Mouse (Mus musculus): Measurements from ENCODE around the gene Phf21b.

The Phf21b gene

GRCm38 (mm10) chr15:84850321-84850720 is 5.5 kb downstream of the Phf21b start:
- DNase-seq (ENCODE audit: extremely low spot score, low read depth, low spot score) = no peak

DNA sequence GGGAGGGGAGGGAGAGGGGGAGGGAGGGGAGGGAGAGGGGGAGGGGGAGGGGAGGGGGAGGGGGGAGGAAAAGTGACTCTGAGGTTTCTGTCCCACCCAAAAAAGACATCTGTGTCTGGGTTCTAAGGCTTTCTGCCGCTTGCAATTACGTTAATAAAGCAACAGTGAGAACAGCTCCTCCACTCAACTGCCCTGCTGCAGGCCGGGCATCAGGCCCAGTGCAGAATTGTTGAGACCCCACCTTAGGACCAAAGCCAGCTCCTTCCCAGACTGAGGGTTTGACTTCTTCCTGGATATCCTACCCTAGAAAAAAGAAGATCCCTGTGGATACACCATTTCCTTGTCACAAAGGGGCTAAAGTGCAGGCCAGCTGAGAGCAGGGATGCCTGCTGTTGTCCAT is 9.6 kb downstream of the Phf21b start:
- no peak for DNase-seq (ENCODE audit: extremely low spot score, low read depth, low spot score)

- no peak for DNase-seq (ENCODE audit: extremely low spot score, low read depth, low spot score)
These were observed 11.0 kb downstream of the Phf21b start for GRCm38 (mm10) chr15:84844831-84845230.

DNA sequence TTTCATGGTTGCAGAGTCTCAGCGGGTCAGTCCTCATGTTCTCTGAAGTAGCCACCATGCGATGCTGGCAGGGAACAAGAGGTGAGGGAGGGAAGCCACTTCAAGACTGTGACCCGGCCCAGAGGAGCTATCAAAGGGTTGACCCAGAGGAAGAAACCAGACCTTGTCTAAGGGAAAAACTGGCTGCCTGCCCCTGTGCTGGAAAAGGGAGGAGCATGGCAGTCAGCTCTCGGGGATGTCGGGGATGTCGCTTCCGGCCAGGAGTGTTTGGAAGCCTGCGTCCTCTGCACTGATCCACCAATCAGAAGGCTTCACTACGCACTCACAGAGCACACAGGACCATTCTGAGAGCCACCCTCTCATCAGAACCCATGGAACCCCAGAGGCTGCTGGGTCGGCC is 12.8 kb downstream of the Phf21b start:
- no peak for DNase-seq (ENCODE audit: extremely low spot score, low read depth, low spot score)

DNA sequence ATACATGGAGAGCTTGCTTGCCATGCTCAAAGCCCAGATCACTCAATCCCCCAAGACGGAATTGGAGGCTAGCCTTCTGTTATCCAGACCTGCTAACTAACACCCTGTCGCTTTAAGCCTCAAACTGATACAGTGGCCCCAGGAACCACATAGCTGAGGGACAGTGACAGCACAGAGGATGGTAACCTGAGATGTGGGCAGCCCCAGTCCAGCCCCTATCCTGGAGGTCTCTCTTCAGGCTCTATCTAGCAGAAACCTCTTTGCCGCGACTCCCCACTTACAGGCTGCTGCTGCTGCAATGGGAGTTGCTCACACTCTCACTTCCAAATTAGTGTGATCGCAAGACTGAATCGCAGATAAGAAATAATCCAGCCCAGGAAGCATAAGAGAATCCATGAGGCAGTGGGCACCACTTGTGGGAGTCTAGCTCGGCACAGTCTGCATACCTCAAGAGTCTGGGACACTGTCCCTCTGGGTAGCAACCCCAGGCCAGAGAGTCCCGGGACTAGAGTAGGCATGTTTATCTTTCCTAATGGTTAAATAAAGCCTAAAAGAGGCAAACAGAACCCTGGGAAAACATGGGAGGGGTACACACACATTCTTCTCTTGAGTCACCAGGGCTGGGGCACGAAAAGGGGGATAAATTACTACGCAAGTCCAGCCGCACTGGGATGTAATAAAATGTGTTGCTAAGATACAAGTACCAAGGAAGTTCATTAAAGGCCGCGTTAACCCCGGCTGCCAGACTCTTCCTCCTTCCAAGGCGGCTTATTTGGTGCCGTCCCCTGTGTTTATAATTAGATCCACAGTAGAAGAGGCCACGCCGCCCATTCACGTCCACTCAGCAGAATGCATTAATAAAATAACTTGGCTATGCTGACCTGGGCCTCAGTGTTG is 13.7 kb downstream of the Phf21b start:
- no peak for DNase-seq (ENCODE audit: extremely low spot score, low read depth, low spot score)

- DNase-seq (ENCODE audit: extremely low spot score, low read depth, low spot score) = no peak
These were observed 15.3 kb downstream of the Phf21b start for GRCm38 (mm10) chr15:84840560-84840959.

DNA sequence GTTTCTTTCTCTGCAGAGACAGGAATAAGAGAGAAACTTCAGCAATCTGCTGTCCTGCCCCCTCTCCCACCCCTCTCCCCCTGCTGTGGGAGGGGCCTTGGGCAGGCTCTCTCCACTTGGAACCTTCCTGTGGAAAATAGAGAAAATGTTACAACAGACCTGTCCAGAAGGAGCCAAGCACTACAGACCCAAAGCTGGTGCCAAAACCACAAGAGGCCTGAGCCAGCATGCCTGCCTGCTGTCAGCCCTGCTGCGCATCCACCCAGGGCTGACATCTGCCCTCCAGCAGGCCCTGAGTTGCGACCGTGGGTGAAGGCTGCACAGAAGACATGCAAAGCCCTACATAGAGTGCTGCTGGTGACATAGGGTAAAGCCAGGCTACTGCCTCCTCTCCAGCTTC is 16.3 kb downstream of the Phf21b start:
- no peak for DNase-seq (ENCODE audit: extremely low spot score, low read depth, low spot score)

- DNase-seq (ENCODE audit: extremely low spot score, low read depth, low spot score) = no peak
These were observed 18.0 kb downstream of the Phf21b start for GRCm38 (mm10) chr15:84837896-84838295.

DNA sequence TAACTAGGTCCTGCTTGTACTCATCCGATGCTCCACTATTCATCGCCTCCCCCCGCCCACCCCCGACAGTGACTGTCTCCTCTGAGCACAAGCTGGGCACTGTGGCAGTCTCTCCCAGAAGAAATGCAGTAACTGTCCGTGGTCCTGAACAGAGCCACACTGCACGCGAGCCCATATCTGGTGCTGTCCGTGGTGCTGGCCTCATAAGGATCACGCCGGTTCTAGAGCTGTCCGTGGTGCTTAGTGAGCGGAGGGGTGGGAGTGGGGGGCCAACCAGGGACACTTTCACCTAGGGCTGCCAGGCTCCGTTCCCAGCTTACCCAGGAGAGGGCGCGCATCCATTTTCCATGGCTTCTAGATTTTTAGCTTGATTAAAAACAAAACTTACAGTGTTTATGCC is 26.4 kb downstream of the Phf21b start:
- peak; percentile 95 for DNase-seq (ENCODE audit: extremely low spot score, low read depth, low spot score)

GRCm38 (mm10) chr15:84828603-84829002 is 27.2 kb downstream of the Phf21b start:
- DNase-seq (ENCODE audit: extremely low spot score, low read depth, low spot score) = no peak

DNA sequence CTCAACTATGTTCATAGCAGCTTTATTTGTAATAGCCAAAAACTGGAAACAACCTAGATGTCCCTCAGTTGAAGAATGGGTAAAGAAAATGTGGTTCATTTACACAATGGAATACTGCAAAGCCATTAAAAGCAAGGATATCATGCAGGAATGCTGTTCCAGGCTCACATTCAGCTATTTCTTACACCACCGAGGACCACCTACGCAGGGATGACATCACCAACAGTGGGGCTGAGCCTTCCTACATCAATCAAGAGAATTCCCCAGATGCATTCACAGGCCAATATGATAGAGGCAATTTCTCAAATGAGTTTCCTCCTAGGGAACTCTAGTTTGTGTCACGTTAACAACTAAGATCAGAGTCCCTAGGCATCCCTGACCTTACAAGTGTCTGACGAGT is 32.8 kb downstream of the Phf21b start:
- no peak for DNase-seq (ENCODE audit: extremely low spot score, low read depth, low spot score)

GRCm38 (mm10) chr15:84820811-84821210 is 35.0 kb downstream of the Phf21b start:
- DNase-seq (ENCODE audit: extremely low spot score, low read depth, low spot score) = no peak

DNA sequence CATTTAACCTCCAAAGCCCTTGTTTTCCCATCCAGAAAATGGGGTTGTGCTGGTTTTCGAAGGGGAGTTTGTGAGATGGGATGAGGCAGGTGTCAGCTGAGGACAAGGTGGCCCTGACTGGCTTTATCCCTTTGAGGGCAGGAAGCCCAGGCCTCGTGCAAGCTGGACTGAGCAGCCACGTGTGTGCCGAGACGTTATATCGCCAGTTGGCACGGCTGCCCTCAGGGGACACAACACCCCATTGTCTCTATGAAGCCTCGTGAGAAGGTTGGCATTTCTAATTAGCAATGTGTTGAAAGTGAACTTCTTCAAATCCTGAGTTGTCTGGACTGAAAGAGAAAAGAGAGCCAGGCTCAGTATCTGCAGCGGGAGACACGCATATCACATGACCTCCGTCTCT is 37.6 kb downstream of the Phf21b start:
- no peak for DNase-seq (ENCODE audit: extremely low spot score, low read depth, low spot score)

DNA sequence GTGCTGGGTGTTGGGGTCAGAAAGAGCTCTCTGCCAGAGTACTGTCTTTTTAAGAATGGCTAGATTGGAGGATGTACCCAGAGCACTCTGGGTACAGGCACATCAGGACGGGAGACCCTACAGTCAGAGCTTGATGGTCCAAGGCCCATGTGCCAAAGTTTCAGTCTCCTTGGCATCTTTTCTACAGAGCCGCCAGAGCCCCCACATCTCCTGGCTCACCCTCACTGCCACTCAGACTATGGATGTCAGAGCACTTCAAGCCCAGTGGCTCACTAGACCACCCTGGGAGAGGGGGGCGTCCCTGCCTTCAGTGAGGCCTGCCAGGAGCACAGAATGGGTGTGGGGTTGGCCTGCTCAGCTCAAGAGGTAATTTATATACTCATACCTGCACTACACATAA is 38.3 kb downstream of the Phf21b start:
- DNase-seq (ENCODE audit: extremely low spot score, low read depth, low spot score) = no peak

DNA sequence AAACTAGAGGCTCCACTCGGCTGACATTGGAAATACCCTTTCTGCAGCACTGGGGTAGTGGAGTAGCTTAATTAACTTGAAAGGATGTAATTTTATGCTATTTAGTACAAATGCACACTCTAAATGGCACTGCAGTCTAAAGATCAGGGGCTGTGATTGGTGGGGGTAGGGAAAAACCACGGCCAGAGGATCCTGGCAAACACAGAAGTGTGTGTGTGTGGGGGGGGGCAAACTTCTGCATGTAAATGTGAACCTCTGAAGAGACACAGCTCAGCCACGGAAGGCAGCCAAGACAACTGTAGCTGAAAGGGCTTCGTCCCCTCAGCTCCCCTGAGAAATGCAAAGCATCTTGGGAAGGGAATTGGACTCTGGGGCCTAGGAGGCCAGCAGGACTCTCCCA is 40.7 kb downstream of the Phf21b start:
- DNase-seq (ENCODE audit: extremely low spot score, low read depth, low spot score) = no peak

DNA sequence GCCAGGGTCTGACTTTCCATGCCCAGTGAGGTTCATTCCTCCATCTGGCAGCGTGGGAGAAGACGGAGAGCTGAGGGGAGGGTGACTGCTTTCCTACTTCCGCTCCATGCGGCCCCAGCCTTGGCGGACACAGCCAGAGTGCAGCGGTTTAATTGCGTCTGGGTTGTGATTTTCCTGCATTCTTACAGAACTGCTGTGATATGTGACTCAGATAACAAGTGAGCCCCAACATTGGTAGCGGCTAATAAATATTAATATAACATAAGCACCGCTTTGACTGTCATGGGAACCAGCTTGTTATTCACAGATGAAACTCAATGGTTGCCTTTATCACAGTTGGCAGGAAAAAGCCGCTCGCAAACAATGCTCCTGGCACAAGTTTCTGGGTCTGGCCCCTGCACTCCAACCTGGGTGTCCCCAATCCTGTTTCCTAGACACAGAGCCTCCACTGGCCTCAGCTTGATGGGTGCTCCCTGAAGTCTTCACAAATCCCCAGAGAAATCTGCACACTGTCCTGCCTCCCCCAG is 43.0 kb downstream of the Phf21b start:
- no peak for DNase-seq (ENCODE audit: extremely low spot score, low read depth, low spot score)

- no peak for DNase-seq (ENCODE audit: extremely low spot score, low read depth, low spot score)
These were observed 44.7 kb downstream of the Phf21b start for GRCm38 (mm10) chr15:84811126-84811525.

DNA sequence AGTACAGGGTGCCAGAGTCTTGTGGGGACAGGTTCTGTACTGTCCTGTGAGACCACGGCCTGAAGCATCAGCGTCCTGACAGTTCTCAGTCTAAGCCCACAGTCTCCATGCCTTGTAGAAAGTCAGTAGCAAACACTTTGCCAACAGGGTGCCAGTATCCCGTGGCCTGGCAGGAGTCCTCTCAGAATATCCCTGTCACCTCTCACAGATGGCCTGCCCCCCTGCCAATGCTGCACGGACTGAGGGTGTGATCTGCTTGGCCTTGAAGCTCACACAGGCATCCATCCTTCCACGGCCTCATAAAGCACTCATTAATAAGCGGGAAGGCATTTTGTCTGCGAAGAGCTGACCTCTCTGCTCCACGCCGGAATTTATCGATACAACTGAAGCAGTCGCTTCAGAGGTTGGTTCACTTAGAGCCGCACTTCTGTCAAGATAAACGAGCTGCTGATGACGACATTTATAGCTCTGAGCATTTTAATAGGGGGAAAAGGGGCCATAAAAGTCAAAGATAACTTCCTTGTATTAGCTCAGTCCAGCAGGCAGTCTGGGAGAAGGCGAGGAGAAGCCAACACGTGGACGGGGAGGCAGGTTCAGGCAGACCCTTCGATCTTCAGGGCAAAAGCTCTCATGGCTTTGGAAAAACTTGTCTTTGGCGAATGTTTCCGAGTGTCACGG is 46.4 kb downstream of the Phf21b start:
- DNase-seq (ENCODE audit: extremely low spot score, low read depth, low spot score) = peak; percentile 67

GRCm38 (mm10) chr15:84803685-84804084 is 52.2 kb downstream of the Phf21b start:
- DNase-seq (ENCODE audit: extremely low spot score, low read depth, low spot score) = no peak

DNA sequence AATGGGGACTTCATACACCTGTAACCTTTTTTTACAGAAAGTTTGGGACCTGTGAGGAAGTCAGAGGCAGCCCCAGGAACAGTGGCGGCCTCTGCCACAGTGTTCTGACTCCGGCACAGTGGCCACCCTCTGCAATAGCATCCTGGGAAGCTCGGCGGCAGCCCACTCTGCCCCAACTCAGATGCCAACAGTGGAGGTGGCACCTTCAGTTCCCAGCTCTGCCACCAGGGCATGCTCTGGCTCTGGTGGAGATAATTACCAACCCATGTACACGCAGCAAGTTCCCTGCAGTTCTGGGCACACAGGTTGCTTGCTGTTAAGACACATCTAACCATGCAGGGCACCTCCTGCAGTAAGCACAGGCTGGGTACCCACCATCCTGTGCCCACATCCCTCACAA is 55.7 kb downstream of the Phf21b start:
- DNase-seq (ENCODE audit: extremely low spot score, low read depth, low spot score) = no peak

DNA sequence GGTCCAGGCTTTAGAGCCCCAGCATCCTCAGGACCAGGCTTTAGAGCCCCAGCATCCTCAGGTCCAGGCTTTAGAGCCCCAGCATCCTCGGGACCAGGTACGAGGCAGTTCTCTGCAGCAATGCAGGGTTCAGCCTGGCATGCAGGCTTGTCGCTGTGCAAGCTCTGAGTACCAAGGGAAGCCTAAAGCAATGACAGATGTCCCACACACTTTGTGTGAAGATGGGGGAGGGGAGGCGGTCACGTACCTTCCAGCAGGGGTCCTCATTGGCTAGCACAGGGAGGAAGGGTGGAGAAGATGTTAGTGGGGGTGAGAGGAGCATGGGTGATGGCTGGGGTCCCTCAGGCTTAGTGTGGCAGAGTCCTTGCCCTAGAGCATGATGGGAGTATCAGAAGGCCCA is 62.2 kb downstream of the Phf21b start:
- DNase-seq (ENCODE audit: extremely low spot score, low read depth, low spot score) = no peak

DNA sequence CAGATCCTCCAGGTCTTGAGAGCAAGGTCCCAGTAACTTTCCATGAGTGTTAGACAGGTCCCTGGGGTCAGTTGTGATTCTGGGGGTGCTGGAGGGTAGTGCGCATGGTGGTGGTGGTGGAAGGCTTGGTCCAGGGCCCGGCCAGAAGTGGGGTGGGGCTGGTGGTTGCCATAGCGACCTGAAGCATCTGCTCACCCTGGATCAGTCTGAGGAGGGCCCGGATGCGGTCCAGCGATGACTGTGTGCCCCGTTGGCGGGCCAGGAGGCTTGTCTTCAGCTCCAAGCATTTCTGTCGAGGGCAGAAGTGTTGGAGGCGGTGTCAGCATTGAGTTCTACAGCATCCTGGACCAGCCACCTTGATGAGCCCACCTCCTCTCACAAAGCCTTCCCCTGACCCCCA is 68.7 kb downstream of the Phf21b start:
- DNase-seq (ENCODE audit: extremely low spot score, low read depth, low spot score) = no peak

Measured in hindlimb bud, embryonic 11.5 days (tissue).